Mouse (Mus musculus) G1E (cell line): ENCODE data around the gene Opa1.

Source experiments
- CTCF ChIP-seq: IDR thresholded peaks from 2 replicates; pipeline ENCODE4 v1.5.1; 2012; ENCODE audit warnings: low read depth, low read length, inconsistent platforms, mixed read lengths
- GATA2 ChIP-seq: IDR thresholded peaks from 2 replicates; pipeline ENCODE4 v1.6.1; 2012; ENCODE audit warnings: low read depth, low read length, inconsistent platforms, borderline replicate concordance
- TAL1 ChIP-seq: conservative IDR thresholded peaks from 2 replicates; pipeline ENCODE4 v1.6.1; 2012; ENCODE audit warnings: low read depth, low read length, inconsistent platforms, mixed read lengths

- no peak for TF ChIP-seq CTCF
- TF ChIP-seq TAL1 = no peak
- no peak for TF ChIP-seq GATA2
Measured at GRCm38 (mm10) chr16:29579787-29580176, 648 bp downstream of the Opa1 start.
